Mouse (Mus musculus) erythroblast, embryonic 14.5 days (primary cell): ENCODE data around the gene Tmod4.

Experiments used
- GATA1 ChIP-seq: IDR thresholded peaks from 2 replicates; pipeline ENCODE4 v1.6.1; 2012; ENCODE audit warnings: low read length, inconsistent platforms, mixed read lengths
- TAL1 ChIP-seq: IDR thresholded peaks from 3 replicates; pipeline ENCODE4 v1.6.1; 2012; ENCODE audit warnings: low read length, inconsistent platforms, mixed read lengths

GRCm38 (mm10) chr3:95142617-95143011, 18.3 kb downstream of the Tmod4 start:
- TF ChIP-seq TAL1 (no peak), GATA1 (no peak)
